Mouse (Mus musculus): ENCODE measurements at regions not wholly inside any gene's neighbourhood (a gene's known extent, or its start where the extent isn't known, plus 50 kb on each side); places are given as distances from the start of the nearest gene placed in this dataset.

DNA sequence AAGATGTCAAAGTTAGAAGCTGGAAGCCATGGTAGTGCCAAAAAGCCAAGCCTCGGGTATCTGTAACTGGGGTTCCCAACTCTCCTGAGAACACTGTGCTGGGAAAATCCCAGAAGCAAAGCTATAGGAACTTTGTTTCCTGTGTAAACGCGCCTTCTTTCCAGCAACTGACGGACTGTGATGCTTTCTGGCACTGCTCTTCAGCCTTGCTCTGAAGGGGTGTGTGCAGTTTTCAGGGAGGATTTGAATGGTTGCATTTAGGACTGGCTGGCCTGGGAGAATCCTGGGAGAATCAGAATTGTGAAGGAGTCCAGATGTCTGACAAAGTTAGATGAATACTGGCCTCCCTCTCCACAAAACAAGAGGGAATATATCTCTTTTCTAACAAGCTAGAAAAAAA, 57.2 kb upstream of the Gm21897 start:
- TF ChIP-seq POLR2A (IDR thresholded peaks at IDR 0.05; ENCODE audit: insufficient read depth, low read length) (no peak), CTCF (IDR thresholded peaks at IDR 0.05; ENCODE audit: low read depth, low read length) (no peak)

Data from ES-Bruce4 (cell line).